Mouse (Mus musculus) stomach, embryonic 14.5 days (tissue): ENCODE measurements around the gene Ahnak. TPM values are rescaled to one million over a fixed set of nuclear protein-coding genes. Genes with fewer than 3 reads are reported as not detected.

ENCODE experiments used
- ATAC-seq: fragments of 200-750 bp; cut with Nextera tagmentation; 2 replicates; pipeline ENCODE4 v1.8.0; 2017; ENCODE audit warnings: low read depth, moderate TSS enrichment; ENCODE audit not compliant: insufficient number of reproducible peaks, insufficient read depth, low FRiP score
- H3K27ac ChIP-seq: fragments of 300-500 bp; sonication (generic); 2 replicates; pipeline ENCODE4 v1.5.1; 2014; ENCODE audit warnings: mild to moderate bottlenecking, low read length, moderate library complexity, mixed read lengths
- H3K27me3 ChIP-seq: fragments of 300-500 bp; sonication (generic); 2 replicates; pipeline ENCODE4 v1.6.1; 2014; ENCODE audit warnings: low read length, control low read depth, mixed read lengths; ENCODE audit not compliant: control insufficient read depth, insufficient read depth
- H3K36me3 ChIP-seq: fragments of 300-500 bp; sonication (generic); 2 replicates; pipeline ENCODE4 v1.6.1; 2014; ENCODE audit warnings: mild to moderate bottlenecking, control low read depth, low read length, moderate library complexity, mixed read lengths; ENCODE audit not compliant: control insufficient read depth, insufficient read depth
- H3K4me1 ChIP-seq: fragments of 300-500 bp; sonication (generic); 2 replicates; pipeline ENCODE4 v1.6.1; 2014; ENCODE audit warnings: low read length, control low read depth, mixed read lengths; ENCODE audit not compliant: control insufficient read depth, insufficient read depth
- H3K4me2 ChIP-seq: fragments of 300-500 bp; sonication (generic); replicated peaks from 2 replicates; pipeline ENCODE4 v1.6.1; 2014; ENCODE audit warnings: low read depth, low read length, control low read depth
- H3K4me3 ChIP-seq: fragments of 300-500 bp; sonication (generic); 2 replicates; pipeline ENCODE4 v1.5.1; 2014; ENCODE audit warnings: low read depth, low read length, control low read depth
- H3K9ac ChIP-seq: fragments of 300-500 bp; sonication (generic); replicated peaks from 2 replicates; pipeline ENCODE4 v1.6.1; 2014; ENCODE audit warnings: low read depth, mild to moderate bottlenecking, control low read depth, low read length, moderate library complexity, mixed read lengths
- H3K9me3 ChIP-seq: fragments of 300-500 bp; sonication (generic); 2 replicates; pipeline ENCODE4 v1.6.1; 2016; ENCODE audit warnings: low read depth, low read length, control low read depth; ENCODE audit not compliant: control insufficient read depth
- WGBS: fragments of 180-500 bp; shearing (Covaris S2); extraction: QIAGEN DNeasy Blood & Tissue Kit; methylation state at CpG from one replicate; pipeline ENCODE4 v1.1.7; 2014; 5-methylcytosine and 5-hydroxymethylcytosine counted together
- polyA plus RNA-seq: library from polyadenylated mRNA; unstranded; fragments of >200 nt; fragmentation: Nextera tagmentation; extraction: Ambion mirVana; gene quantifications from 2 replicates; pipeline ENCODE4 v1.2.1, GENCODE M21; 2014

Ahnak gene
- polyA plus RNA-seq, 1 experiment from 2014 or later: 33.4 TPM

DNA sequence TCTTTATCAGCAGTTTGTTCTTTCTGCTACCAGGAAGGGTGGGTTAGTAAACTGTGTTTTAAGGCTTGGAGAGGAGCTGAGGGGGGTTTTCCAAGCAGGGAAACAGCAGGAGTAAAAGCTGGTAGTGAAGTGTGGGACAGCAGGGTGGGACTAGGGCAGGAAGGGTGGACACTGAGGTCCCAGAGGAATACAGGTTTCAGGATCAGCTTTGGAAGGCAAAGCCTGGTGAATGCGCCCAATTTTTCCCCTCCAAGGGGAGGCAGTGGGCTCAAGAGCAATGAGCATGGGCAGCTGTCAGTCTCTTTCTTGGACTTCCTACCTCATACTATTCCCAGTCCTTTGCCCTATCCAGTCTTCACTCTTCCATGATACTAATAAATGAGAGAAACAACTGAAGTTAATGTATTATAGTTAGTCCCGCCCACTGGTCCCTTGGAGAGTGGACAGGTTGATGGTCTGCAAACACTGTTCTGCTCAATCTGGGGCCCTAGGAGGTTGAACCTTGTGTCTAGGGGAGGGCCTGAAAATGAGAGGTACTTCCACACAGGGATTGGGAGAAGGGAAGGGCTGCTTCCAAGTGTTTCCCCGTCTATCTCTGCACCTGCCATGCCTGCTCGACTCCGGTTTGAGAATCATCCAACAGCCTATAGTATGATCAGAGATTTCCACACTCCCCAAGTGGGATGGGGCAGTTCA lies 36.6 kb downstream of the Ahnak start:
- no peaks in the 10 kb centered on the region; the same call in 1 of the 2 replicates for H3K36me3 ChIP-seq
- H3K9me3 ChIP-seq: no peaks in the 10 kb centered on the region
- 82% methylated on average over 5 of the region's 5 CpGs for WGBS
- H3K4me2 ChIP-seq: no peak overlapping the region
- H3K4me3 ChIP-seq: no peak overlapping the region
- no peak overlapping the region for H3K9ac ChIP-seq
- H3K4me1 ChIP-seq: peaks cover 11% of the 10 kb centered on the region; the same call in 1 of the 2 replicates
- ATAC-seq: 0 out of 2 replicates have a peak, but pooled peaks have one; percentile 15
- H3K27ac ChIP-seq: peak overlapping the region; percentile 41; the same call in 1 of the 2 replicates
- H3K27me3 ChIP-seq: no peaks in the 10 kb centered on the region

GRCm38 (mm10) chr19:9026634-9027033 lies 37.5 kb downstream of the Ahnak start:
- no peak overlapping the region for H3K4me2 ChIP-seq
- H3K9me3 ChIP-seq: no peaks in the 10 kb centered on the region
- H3K4me1 ChIP-seq: peaks cover 11% of the 10 kb centered on the region; the same call in 1 of the 2 replicates
- no peak overlapping the region for H3K9ac ChIP-seq
- 83% methylated on average over 4 of the region's 4 CpGs for WGBS
- no peaks in the 10 kb centered on the region for H3K36me3 ChIP-seq
- H3K27me3 ChIP-seq: no peaks in the 10 kb centered on the region
- H3K4me3 ChIP-seq: no peak overlapping the region
- no peak for ATAC-seq
- no peak overlapping the region for H3K27ac ChIP-seq

DNA sequence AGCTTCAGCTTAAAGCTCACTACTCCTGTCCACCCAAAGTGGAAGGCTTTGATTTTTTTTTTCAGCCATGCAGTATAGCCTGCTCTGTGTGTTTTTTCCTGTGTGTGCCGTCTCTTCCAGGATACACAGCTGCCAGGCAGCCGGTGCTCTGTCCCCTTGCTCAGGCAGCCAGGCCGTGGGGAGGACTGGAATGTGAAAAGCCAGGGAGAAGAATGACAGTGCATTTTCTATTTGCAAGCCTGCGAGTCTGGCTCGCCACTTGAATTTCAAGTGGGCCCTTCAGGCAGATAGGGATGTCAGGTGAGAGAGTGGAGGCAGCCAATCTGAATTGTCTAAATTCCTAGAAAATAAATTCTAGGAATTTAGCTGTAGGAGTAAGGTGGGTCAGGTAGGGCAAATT lies 38.7 kb downstream of the Ahnak start:
- H3K36me3 ChIP-seq: no peaks in the 10 kb centered on the region
- H3K27me3 ChIP-seq: no peaks in the 10 kb centered on the region
- H3K27ac ChIP-seq: no peak overlapping the region
- no peak overlapping the region for H3K4me3 ChIP-seq
- H3K4me1 ChIP-seq: peaks cover 14% of the 10 kb centered on the region; the same call in 1 of the 2 replicates
- 14% methylated on average over 5 of the region's 5 CpGs for WGBS
- peak; percentile 47; the same call in 1 of the 2 replicates for ATAC-seq
- no peak overlapping the region for H3K9ac ChIP-seq
- H3K4me2 ChIP-seq: no peak overlapping the region
- H3K9me3 ChIP-seq: no peaks in the 10 kb centered on the region

- Histone ChIP-seq H3K27ac (no peak overlapping the region), H3K36me3 (no peaks in the 10 kb centered on the region), H3K27me3 (no peaks in the 10 kb centered on the region), H3K9me3 (no peaks in the 10 kb centered on the region), H3K4me2 (no peak overlapping the region), H3K4me1 (peaks cover 15% of the 10 kb centered on the region; the same call in 1 of the 2 replicates), H3K9ac (no peak overlapping the region), H3K4me3 (no peak overlapping the region)
- ATAC-seq: no peak
- WGBS: 73% methylated on average over 3 of the region's 3 CpGs
Observed at GRCm38 (mm10) chr19:9028375-9028774, 39.3 kb downstream of the Ahnak start.

- no peak overlapping the region for H3K27ac ChIP-seq
- no peak overlapping the region for H3K4me2 ChIP-seq
- H3K27me3 ChIP-seq: no peaks in the 10 kb centered on the region
- ATAC-seq: no peak
- H3K9me3 ChIP-seq: no peaks in the 10 kb centered on the region
- 73% methylated on average over 2 of the region's 2 CpGs for WGBS
- H3K4me3 ChIP-seq: no peak overlapping the region
- no peaks in the 10 kb centered on the region for H3K36me3 ChIP-seq
- no peak overlapping the region for H3K9ac ChIP-seq
- peaks cover 15% of the 10 kb centered on the region; the same call in 1 of the 2 replicates for H3K4me1 ChIP-seq
Observed at GRCm38 (mm10) chr19:9029640-9030262, 40.7 kb downstream of the Ahnak start.

- Histone ChIP-seq H3K27ac (peak overlapping the region; percentile 55; the same call in 1 of the 2 replicates), H3K4me3 (no peak overlapping the region), H3K36me3 (no peaks in the 10 kb centered on the region), H3K27me3 (no peaks in the 10 kb centered on the region), H3K4me1 (peaks cover 11% of the 10 kb centered on the region; the same call in 1 of the 2 replicates), H3K9ac (no peak overlapping the region), H3K4me2 (no peak overlapping the region), H3K9me3 (no peaks in the 10 kb centered on the region)
- 55% methylated on average over 7 of the region's 7 CpGs for whole genome bisulfite sequencing
- no peak for ATAC-seq
Observed at GRCm38 (mm10) chr19:9032502-9033129, 43.5 kb downstream of the Ahnak start.

- Histone ChIP-seq H3K9me3 (no peaks in the 10 kb centered on the region), H3K9ac (no peak overlapping the region), H3K4me2 (no peak overlapping the region), H3K36me3 (no peaks in the 10 kb centered on the region), H3K27me3 (no peaks in the 10 kb centered on the region), H3K27ac (peak overlapping the region; percentile 2; the same call in 1 of the 2 replicates), H3K4me3 (no peak overlapping the region), H3K4me1 (peaks cover 6% of the 10 kb centered on the region; the same call in 1 of the 2 replicates)
- WGBS: 45% methylated on average over 9 of the region's 9 CpGs
- ATAC-seq: peak; percentile 82; the same call in 1 of the 2 replicates
Observed at GRCm38 (mm10) chr19:9033412-9034340, 44.6 kb downstream of the Ahnak start.
